Mouse (Mus musculus) liver, embryonic 14.5 days (tissue): ENCODE measurements around the gene Pck2.

Experiments used
- CTCF ChIP-seq: IDR thresholded peaks from 2 replicates; pipeline ENCODE4 v1.5.1; 2016; ENCODE audit warnings: antibody characterized with exemption, low read depth, control low read depth
- EP300 ChIP-seq: IDR thresholded peaks from 2 replicates; pipeline ENCODE4 v1.6.1; 2016; ENCODE audit warnings: antibody characterized with exemption, low read depth

DNA sequence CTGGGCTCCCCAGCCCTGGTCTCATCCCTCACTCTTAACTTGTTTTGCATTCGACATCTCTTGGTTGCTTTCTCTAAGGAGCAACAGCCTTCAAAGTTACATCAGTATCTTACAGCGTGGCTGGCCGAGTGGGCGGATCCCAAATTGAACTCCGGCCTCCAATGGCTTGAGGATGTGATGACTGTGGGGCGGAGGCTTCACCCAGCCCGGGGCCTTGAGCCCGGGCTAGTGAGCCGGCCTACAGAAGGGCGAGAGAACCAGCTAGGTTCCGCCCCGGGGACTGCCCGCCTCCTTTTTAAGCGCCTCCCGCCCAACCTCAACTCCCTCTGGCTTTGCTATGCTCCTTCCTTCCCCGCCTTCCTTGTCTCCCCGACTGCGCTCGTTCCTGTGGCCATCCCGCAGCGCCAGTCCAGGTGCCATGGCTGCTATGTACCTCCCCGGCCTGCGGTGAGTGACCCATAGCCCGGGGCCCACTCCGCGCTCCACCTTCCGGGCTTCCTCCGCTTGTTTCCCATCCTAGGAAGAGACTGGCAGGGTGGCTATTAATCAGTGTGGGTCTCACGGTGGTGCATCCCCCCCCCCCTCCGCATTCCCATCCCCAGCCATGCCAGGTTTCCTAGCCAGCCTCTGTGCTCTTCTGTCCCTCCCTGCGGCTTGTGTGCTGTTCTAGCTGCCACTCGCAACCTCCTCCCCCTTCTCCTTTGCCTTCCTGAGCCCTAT lies at the start of gene Pck2:
- TF ChIP-seq CTCF (no peak), EP300 (no peak; the same call in 1 of the 2 replicates)
